Mouse (Mus musculus): Measurements from ENCODE around the gene Zfp992.

- no peak for TF ChIP-seq CTCF (conservative IDR thresholded peaks at IDR 0.05 in 1 of 2, IDR thresholded peaks at IDR 0.05 in 1 of 2; ENCODE audit: low read depth in 2 of 2, low read length in 2 of 2)
- no peak for TF ChIP-seq USF2 (conservative IDR thresholded peaks at IDR 0.05; ENCODE audit: low read depth, low read length)
- no peak for TF ChIP-seq POLR2A (IDR thresholded peaks at IDR 0.05; ENCODE audit: low read depth, low read length)
- no peak for TF ChIP-seq GABPA (IDR thresholded peaks at IDR 0.05; ENCODE audit: insufficient replicate concordance, low read depth, low read length)
- no peak for TF ChIP-seq ETS1 (conservative IDR thresholded peaks at IDR 0.05; ENCODE audit: low read depth, low read length)
- no peak for TF ChIP-seq MXI1 (IDR thresholded peaks at IDR 0.05; ENCODE audit: low read depth, low read length)
- TF ChIP-seq EP300 (IDR thresholded peaks at IDR 0.05; ENCODE audit: low read length), result no peak
- no peak for TF ChIP-seq NELFE (IDR thresholded peaks at IDR 0.05; ENCODE audit: low read depth, low read length)
- TF ChIP-seq MAX (IDR thresholded peaks at IDR 0.05; ENCODE audit: low read length), result no peak
- no peak for TF ChIP-seq POLR2AphosphoS2 (IDR thresholded peaks at IDR 0.05; ENCODE audit: low read depth, low read length)
- no peak for TF ChIP-seq USF1 (IDR thresholded peaks at IDR 0.05; ENCODE audit: low read depth, low read length)
- TF ChIP-seq MAFK (IDR thresholded peaks at IDR 0.05; ENCODE audit: insufficient replicate concordance, low read length), result no peak
Measured at GRCm38 (mm10) chr4:146454896-146455295, 6.1 kb downstream of the Zfp992 start.

All from CH12.LX (cell line).